Mouse (Mus musculus) embryo, embryonic 11 days (tissue): ENCODE results near the gene Cd47.
"Not testable (repeated sequence)": the region's sequence is repeated elsewhere in the genome, so short reads cannot be mapped to it uniquely, and the experiment has no call there.

Experiments
- DNase-seq: peaks from one replicate; pipeline ENCODE4 v3.0.0-alpha.2; 2015

Gene Cd47

DNA sequence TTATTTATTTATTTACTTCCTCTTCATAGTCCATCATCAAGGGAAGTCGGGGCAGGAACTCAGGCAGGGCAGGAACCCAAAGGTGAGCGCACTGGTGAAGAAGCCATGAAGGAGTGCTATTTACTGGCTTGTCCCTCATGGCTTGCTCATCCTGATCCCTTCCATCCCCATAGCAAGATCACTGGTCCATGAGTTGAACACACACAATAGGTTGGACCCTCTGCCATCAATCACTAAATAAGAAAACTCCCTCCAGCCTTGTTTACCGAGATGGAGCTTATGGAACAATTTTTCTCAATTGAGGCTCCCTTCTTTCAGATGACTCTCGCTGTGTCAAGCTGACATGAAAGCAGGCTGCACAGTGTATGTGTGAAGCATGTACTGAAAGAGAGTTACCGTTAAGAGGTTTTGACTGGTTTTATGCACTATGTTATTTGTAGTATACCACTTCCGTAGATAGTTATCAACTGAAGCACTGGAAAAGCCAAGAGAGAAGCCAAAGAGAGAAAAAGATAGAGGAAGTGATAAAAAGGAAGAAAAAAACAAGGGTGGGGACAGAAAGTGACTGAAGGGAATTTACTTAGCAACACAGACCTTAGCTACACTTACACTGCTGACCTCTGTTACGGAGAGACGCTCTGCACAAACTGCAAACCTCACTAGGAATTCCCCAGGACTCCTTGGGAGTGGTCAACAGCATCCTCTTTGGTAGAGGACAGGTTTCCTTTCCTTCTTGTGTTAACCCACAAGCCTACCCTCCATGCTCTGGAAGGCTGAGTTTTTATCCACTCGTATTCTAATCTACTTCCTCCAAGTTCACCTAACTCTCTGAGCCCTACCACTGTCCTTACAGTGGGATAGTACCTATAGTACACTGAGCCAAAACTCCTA lies 9.5 kb upstream of the Cd47 start:
- no peak for DNase-seq

- no peak for DNase-seq
These were observed 7.9 kb upstream of the Cd47 start for GRCm38 (mm10) chr16:49792446-49792878.

GRCm38 (mm10) chr16:49793596-49793995 lies 6.7 kb upstream of the Cd47 start:
- no peak for DNase-seq

DNA sequence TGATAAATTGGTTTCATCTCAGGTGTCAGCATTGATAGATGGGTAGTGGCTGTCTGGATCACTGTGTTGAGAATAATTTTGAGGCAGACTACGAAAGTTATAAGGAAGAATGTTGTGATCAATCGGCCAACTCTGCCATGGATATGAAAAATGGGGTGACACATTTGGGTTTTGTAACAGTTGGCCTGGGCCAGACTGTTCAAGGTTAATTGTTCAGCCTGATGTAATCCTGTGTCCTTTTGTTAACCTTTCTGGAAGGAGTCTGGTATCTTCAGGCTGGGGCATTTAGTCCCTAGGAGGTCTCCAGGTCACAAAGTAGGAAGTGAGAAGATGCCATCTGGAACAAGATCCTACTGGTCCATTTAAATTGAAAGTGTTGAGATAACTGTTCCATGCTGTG lies 4.1 kb upstream of the Cd47 start:
- no peak for DNase-seq

GRCm38 (mm10) chr16:49796954-49797353 lies 3.4 kb upstream of the Cd47 start:
- no peak for DNase-seq

DNA sequence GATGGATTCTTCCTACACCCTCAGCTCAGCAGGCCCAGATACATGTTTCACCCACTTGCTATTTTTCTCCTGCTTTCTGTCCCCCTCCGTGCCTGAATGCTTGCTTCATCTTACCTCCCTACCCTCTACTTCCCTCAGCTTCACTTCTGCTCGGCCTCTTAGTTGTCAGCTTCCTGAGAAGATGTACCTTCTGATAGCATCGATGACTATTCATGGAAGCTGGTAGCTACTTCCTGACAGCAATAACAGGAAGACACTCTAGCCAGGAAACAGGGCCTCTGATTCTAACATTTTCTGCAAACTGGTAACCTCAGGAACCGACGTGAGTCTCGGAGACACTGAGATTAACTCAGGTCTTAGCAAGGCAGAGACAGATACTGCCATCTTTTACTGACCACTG lies 1.5 kb upstream of the Cd47 start:
- DNase-seq: no peak

DNA sequence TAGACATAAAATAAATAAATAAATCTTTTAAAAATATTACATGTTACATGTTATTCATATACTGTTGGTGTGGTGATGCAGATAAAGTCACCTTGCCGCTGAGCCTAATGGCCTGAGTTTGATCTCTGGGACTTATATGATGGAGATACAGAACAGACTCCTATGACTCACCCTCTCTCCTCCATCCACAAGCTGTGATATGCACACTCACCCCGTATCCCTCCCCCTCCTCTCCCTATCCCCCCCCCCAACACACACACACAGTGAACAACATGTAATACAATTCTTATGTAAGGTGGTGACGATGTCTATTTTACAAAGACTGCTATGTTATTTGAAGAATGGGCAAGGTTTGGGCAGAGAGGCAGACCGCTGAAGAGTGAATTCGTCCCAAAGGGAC lies 663 bp downstream of the Cd47 start:
- no peak for DNase-seq

DNA sequence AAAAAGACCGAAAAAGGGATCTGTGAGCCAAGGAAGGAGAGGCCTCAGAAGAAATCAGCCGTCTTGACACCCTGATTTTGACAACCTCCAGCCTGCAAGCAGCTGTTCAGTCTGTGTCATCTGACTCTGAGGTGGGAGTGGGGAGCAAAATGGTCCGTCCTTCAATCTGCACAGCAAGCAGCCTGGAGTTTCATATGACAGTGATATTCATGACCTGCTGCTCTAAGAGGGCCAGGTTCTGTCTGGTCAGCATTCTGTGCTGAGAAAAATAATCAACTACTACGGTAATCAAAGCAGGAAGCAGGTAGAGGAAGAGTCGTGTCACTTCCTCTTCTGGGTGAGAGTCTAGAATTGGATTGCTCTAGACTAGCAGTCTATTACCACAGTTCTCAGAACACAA lies 1.1 kb downstream of the Cd47 start:
- no peak for DNase-seq

DNA sequence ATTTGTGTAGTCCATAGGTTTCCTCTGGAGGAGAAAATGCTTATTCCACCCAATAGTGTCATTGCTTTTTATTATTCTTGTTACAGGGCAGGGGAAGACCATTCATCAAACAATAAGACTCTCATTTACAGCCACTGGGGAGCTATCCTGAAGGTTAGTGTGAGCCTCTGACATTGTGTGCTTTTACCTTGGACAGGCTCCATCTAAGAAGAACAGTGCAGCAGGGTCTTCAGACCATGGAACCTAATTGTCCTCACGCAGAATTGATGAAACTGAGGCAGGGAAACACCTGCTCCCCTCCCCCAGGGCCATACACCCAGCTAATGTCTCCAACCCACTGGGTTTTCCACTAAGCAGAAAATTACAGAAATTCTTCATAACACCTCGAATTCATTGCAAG lies 2.7 kb downstream of the Cd47 start:
- DNase-seq: no peak

DNA sequence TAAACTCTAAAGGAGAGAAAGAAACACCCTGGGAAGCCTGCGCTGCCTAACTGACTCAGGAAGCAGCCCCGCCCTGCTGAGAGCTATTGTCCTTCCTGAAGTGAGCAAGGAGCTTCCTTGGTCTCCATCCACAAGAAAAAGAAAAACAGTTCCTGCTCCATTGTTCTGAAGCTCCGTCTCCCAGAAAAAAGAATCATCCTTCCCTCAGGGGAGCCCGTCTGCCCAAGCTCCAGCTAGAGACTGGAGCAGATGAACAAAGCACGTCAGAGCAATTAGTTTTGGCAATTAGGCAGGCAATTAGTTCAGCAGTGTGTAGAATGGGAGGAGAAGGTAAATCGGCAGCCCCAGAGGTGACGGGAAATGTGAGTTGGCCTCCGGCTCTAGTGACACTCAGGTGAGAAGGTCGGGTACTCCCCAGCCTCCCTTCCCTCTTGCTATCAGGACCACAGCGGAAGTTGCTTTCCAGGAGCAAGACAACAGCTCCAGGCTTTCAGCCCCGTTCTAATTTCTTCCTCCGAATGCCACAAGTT lies 3.7 kb downstream of the Cd47 start:
- DNase-seq: peak; percentile 59

DNA sequence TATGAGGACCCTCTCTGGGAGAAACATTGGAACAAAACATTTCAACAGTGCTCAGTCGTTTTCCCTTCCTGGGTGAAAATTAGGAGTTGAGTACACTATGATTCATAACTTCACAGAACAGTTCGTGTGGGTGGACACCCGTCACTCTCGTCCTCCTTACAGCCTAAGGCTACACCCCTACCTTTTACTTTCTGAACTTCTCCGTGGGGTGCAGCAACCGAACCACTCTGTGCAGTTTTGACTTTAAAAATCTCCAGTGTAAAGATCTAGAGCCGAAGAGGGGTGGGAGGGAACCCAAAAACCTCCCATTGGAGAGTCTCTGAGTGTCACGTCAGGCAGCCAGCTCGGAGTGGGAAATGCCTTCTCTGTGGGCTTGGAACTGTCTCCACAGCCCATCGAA lies 6.6 kb downstream of the Cd47 start:
- no peak for DNase-seq

DNA sequence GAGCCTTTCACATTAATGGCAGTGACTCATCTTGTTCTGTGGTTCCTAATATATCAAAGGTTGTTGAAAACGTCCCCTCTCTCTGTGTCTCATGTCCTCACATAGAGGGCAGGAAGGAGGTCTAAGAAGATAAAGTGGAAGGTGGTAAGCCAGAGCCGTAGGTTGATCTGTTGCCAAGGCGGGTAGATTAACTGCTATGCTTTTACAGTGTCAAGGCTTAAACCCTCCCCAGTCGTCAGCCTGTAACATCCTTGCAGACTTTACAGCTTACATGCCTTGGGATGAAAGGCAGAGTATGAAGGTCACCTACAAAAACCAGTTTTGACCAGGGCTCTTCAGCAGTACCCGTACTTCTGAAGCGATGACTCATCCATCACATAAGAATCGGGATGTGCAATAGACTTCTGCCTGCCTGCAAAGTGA lies 7.1 kb downstream of the Cd47 start:
- no peak for DNase-seq

GRCm38 (mm10) chr16:49807862-49808430 lies 7.6 kb downstream of the Cd47 start:
- DNase-seq: no peak

DNA sequence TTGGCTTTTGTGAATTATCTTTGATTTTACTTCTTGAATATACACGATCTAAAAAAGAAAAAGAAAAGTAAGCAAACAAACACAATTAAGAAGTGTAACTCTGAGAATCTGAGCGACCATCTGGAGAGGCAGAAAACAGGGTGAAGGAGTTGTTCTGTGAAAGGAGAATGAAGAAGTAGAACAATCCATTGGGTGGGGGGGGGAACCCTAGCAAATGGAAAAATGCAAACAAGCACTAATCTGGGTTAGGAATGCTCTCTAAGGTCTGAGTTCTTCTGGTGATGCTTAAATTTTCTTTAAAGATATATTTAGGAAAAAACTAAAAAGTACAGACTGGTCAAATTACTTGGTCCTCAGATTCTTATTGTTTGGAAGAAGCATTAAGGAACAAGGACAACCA lies 11.6 kb downstream of the Cd47 start:
- no peak for DNase-seq

- DNase-seq: peak; percentile 47
These were observed 12.7 kb downstream of the Cd47 start for GRCm38 (mm10) chr16:49812821-49813616.

DNA sequence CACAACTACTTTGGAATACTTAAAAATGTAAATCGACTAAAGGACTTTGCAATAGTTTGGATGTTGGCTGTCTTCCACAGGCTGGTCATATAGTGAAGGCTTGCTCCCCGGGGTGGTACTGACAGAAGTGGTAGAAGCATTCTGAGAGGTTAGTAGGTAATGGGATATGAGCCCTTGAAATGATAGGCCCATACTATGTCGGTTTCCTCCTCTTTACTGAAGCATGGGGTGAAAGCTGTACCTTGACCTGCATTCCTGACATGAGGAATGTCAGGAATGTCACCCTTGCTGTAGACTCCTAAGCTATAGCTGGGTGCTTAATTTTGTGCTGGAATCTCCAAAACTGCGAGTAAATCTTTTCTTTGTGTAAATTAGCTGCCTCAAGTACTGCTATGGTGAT lies 14.1 kb downstream of the Cd47 start:
- no peak for DNase-seq

GRCm38 (mm10) chr16:49816889-49817288 lies 16.6 kb downstream of the Cd47 start:
- no peak for DNase-seq

- DNase-seq: no peak
These were observed 17.8 kb downstream of the Cd47 start for GRCm38 (mm10) chr16:49818146-49818545.

DNA sequence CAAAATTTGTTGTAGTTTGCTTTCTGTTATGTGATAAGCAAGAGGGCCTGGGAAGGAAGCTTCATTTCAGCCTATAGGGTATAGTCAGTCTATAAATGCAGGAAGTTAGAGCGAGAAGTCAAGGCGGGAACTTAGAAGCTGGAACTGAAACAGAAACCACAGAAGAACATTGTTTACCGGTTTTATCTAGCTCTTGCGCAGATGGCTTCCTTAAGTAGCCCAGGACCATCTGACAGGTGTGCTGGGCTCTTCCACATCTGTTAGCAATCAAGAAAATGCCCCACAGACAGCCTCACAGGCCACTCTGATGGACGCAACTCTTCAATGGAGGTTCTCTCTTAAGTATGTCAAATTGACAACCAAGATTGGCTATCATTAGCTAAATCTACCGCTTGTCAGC lies 18.3 kb downstream of the Cd47 start:
- no peak for DNase-seq

GRCm38 (mm10) chr16:49819494-49819893 lies 19.2 kb downstream of the Cd47 start:
- no peak for DNase-seq

GRCm38 (mm10) chr16:49830911-49831310 lies 30.6 kb downstream of the Cd47 start:
- DNase-seq: not testable (repeated sequence)

DNA sequence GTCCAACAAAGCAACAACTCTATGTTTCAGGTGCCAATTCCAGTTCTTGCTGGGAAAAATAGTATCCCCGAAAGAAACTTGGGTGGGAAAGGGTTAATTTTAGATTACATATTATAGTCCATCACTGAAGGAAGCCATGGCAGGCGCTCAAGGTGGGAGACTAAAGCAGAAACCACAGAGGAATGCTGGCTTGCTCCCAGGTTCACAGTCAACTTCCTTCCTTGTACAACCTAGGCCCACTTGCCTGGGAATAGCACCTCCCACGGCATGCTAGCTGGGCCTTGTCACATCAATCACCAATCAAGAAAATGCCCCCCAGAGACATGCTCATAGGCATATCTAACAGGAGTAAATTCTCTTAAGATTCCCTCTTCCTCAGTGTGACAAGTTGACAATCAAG lies 32.0 kb downstream of the Cd47 start:
- DNase-seq: no peak

- no peak for DNase-seq
These were observed 33.9 kb downstream of the Cd47 start for GRCm38 (mm10) chr16:49834130-49834693.
